Mouse (Mus musculus) layer of hippocampus, adult 8-10 months (tissue): Measurements from ENCODE around the gene Angptl8. TPM values are rescaled to one million over a fixed set of nuclear protein-coding genes. Genes with fewer than 3 reads are reported as not detected.
A peak's percentile ranks its signal among the peaks of the same experiment; 100 is the strongest.
"Not testable (repeated sequence)": the region's sequence is repeated elsewhere in the genome, so short reads cannot be mapped to it uniquely, and the experiment has no call there.

Experiments
- DNase-seq, 2 experiments: peaks; one replicate each; pipeline ENCODE4 v3.0.0; 2022; ENCODE audit warnings: low spot score in 2 of 2
- total RNA-seq, 4 experiments: library from RNA; stranded (reverse); gene quantifications; 2 replicates each; pipeline ENCODE4 v1.2.4; 2022

Gene Angptl8
- total RNA-seq, 4 experiments from 2014 or later, result not detected

- DNase-seq, result no peak
Observed at GRCm38 (mm10) chr9:21847926-21848325, 12.6 kb downstream of the Angptl8 start.

- DNase-seq, result no peak
Observed at GRCm38 (mm10) chr9:21849691-21850677, 14.7 kb downstream of the Angptl8 start.

- no peak for DNase-seq
Observed at GRCm38 (mm10) chr9:21851084-21851483, 15.8 kb downstream of the Angptl8 start.

- DNase-seq, result peak; percentile 71 to 74
Observed at GRCm38 (mm10) chr9:21852128-21853091, 17.1 kb downstream of the Angptl8 start, which contains the start of gene Dock6. Dock6 (minus strand) TSS chr9:21852635.

- DNase-seq, result no peak
Observed at GRCm38 (mm10) chr9:21853961-21854360, 18.7 kb downstream of the Angptl8 start.

GRCm38 (mm10) chr9:21854894-21855293 is 19.6 kb downstream of the Angptl8 start:
- no peak for DNase-seq

GRCm38 (mm10) chr9:21857501-21857900 is 22.2 kb downstream of the Angptl8 start:
- DNase-seq, result no peak

- DNase-seq, result no peak
Observed at GRCm38 (mm10) chr9:21858084-21858483, 22.8 kb downstream of the Angptl8 start.

- DNase-seq, result no peak
Observed at GRCm38 (mm10) chr9:21859606-21860005, 24.3 kb downstream of the Angptl8 start.

- DNase-seq, result not testable (repeated sequence)
Observed at GRCm38 (mm10) chr9:21860349-21860748, 25.0 kb downstream of the Angptl8 start.

GRCm38 (mm10) chr9:21862181-21862580 is 26.9 kb downstream of the Angptl8 start:
- DNase-seq, result no peak

GRCm38 (mm10) chr9:21865673-21866398 is 30.5 kb downstream of the Angptl8 start:
- DNase-seq, result no peak

- DNase-seq, result no peak
Observed at GRCm38 (mm10) chr9:21866641-21867040, 31.3 kb downstream of the Angptl8 start.

- no peak for DNase-seq
Observed at GRCm38 (mm10) chr9:21867726-21868125, 32.4 kb downstream of the Angptl8 start.

- peak in 1 of 2 experiments; percentile 36 for DNase-seq
Observed at GRCm38 (mm10) chr9:21869290-21869689, 34.0 kb downstream of the Angptl8 start.

GRCm38 (mm10) chr9:21870879-21871524 is 35.7 kb downstream of the Angptl8 start:
- DNase-seq, result peak in 1 of 2 experiments; percentile 39

- DNase-seq, result no peak
Observed at GRCm38 (mm10) chr9:21872204-21872603, 36.9 kb downstream of the Angptl8 start.

- no peak for DNase-seq
Observed at GRCm38 (mm10) chr9:21876601-21877000, 41.3 kb downstream of the Angptl8 start.
